Mouse (Mus musculus) myocyte (in vitro differentiated cells): ENCODE measurements around the gene Igfbp3. TPM values are rescaled to one million over a fixed set of nuclear protein-coding genes. Genes with fewer than 3 reads are reported as not detected.

Source experiments
- H3K27me3 ChIP-seq: one replicate; pipeline ENCODE4 v1.6.1; 2011; ENCODE audit not compliant: control insufficient read depth, insufficient read depth, insufficient read length
- H3K36me3 ChIP-seq: one replicate; pipeline ENCODE4 v1.6.1; 2011; ENCODE audit not compliant: control insufficient read depth, insufficient read depth
- H3K4me2 ChIP-seq: one replicate; pipeline ENCODE4 v1.6.1; 2011; ENCODE audit warnings: low read depth, control low read depth
- H3K4me3 ChIP-seq: one replicate; pipeline ENCODE4 v1.5.1; 2011; ENCODE audit warnings: mild to moderate bottlenecking, control low read depth, moderate library complexity
- H3K79me2 ChIP-seq: one replicate; pipeline ENCODE4 v1.6.1; 2011; ENCODE audit not compliant: control insufficient read depth, insufficient read depth
- H3ac ChIP-seq: one replicate; pipeline ENCODE4 v1.6.1; 2011; ENCODE audit not compliant: control insufficient read depth, insufficient read length
- CEBPB ChIP-seq: IDR thresholded peaks from 2 replicates; pipeline ENCODE4 v1.6.1; 2011; ENCODE audit warnings: mild to moderate bottlenecking, moderate library complexity; ENCODE audit not compliant: poor library complexity, insufficient read depth, severe bottlenecking
- E2F4 ChIP-seq: IDR thresholded peaks from one replicate; pipeline ENCODE4 v1.6.1; 2011; ENCODE audit warnings: mild to moderate bottlenecking, control low read depth, moderate library complexity; ENCODE audit not compliant: insufficient read depth
- MAX ChIP-seq: IDR thresholded peaks from one replicate; pipeline ENCODE4 v1.6.1; 2011; ENCODE audit warnings: low read depth, mild to moderate bottlenecking, control low read depth
- MYOD1 ChIP-seq, 3 experiments: IDR thresholded peaks; one replicate each; pipeline ENCODE4 v1.6.1; 2011; ENCODE audit warnings: control low read depth in 2 of 3, low read depth in 2 of 3, mild to moderate bottlenecking in 2 of 3, moderate library complexity in 1 of 3; ENCODE audit not compliant: insufficient read length in 2 of 3, control insufficient read depth in 1 of 3
- MYOG ChIP-seq, 3 experiments: IDR thresholded peaks; one replicate each; pipeline ENCODE4 v1.6.1; 2011; ENCODE audit warnings: control low read depth in 2 of 3, low read depth in 2 of 3, mild to moderate bottlenecking in 2 of 3; ENCODE audit not compliant: insufficient read length in 2 of 3, control insufficient read depth in 1 of 3, insufficient read depth in 1 of 3
- POLR2A ChIP-seq: IDR thresholded peaks from one replicate; pipeline ENCODE4 v1.6.1; 2011; ENCODE audit warnings: low read depth, mild to moderate bottlenecking, control low read depth, moderate library complexity; ENCODE audit not compliant: insufficient read length
- POLR2AphosphoS2 ChIP-seq: IDR thresholded peaks from one replicate; pipeline ENCODE4 v1.6.1; 2011; ENCODE audit warnings: low read depth, control low read depth; ENCODE audit not compliant: insufficient read length
- REST ChIP-seq: IDR thresholded peaks from one replicate; pipeline ENCODE4 v1.6.1; 2011; ENCODE audit warnings: mild to moderate bottlenecking, control low read depth, moderate library complexity; ENCODE audit not compliant: insufficient read depth, insufficient read length
- SRF ChIP-seq: IDR thresholded peaks from one replicate; pipeline ENCODE4 v1.6.1; 2011; ENCODE audit warnings: low read depth; ENCODE audit not compliant: control insufficient read depth, insufficient read length
- TCF12 ChIP-seq: IDR thresholded peaks from one replicate; pipeline ENCODE4 v1.6.1; 2011; ENCODE audit warnings: mild to moderate bottlenecking, control low read depth; ENCODE audit not compliant: poor library complexity, insufficient read depth, severe bottlenecking
- TCF3 ChIP-seq: IDR thresholded peaks from one replicate; pipeline ENCODE4 v1.6.1; 2011; ENCODE audit warnings: low read depth, control low read depth; ENCODE audit not compliant: insufficient read length
- USF1 ChIP-seq: IDR thresholded peaks from one replicate; pipeline ENCODE4 v1.6.1; 2011; ENCODE audit warnings: low read depth, mild to moderate bottlenecking, control low read depth, moderate library complexity
- polyA plus RNA-seq: library from polyadenylated mRNA; unstranded; fragments of >200 nt; fragmentation: generic; extraction: Trizol; gene quantifications from one replicate; pipeline ENCODE4 v1.2.1, GENCODE M21; 2012; ENCODE audit warnings: missing spikeins

Igfbp3 gene
- polyA plus RNA-seq, 1 experiment, result 2.2 TPM

DNA sequence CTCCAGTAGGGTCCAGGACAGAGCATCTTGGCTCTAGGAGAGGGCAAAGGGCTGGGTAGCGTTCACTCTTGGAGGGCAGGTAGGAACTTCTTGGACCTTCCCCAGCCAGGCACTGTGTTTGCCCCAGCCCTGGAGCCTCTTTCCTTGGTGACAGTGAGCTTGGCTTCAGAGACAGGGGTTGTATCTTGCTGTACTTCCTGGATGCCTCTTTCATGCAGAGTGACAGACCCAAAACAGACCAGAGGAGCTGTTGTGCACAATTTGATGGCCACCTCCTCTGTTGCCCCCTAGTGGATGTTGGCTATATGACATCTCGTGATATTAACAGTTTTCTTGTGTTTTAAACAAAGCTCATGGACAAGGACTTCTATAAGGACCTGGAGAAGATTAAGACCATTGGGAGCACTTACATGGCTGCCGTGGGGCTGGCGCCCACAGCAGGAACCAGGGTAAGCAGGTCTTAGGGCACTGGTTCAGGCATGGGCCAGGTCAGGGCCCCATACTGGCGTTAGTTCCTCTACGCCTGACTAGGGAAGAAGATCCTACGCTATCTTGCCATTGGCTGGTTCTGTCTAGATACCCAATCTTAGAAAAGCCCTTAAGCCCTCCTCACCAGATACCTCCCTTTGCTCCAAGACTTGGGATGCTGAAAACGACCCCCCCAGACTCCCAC is 52.1 kb downstream of the Igfbp3 start:
- H3K27me3 ChIP-seq, result no peaks in the 10 kb centered on the region
- no peaks in the 10 kb centered on the region for H3K79me2 ChIP-seq
- H3K4me3 ChIP-seq, result no peak overlapping the region
- no peak overlapping the region for H3ac ChIP-seq
- no peak overlapping the region for H3K4me2 ChIP-seq
- H3K36me3 ChIP-seq, result no peaks in the 10 kb centered on the region
- TF ChIP-seq SRF (no peak), POLR2AphosphoS2 (no peak), TCF12 (no peak), MAX (no peak), E2F4 (no peak), MYOG (IDR thresholded peaks at IDR 0.05; ENCODE audit: control insufficient read depth in 1 of 3, insufficient read depth in 1 of 3, insufficient read length in 2 of 3, low read depth in 2 of 3) (no peak), MYOD1 (IDR thresholded peaks at IDR 0.05; ENCODE audit: control insufficient read depth in 1 of 3, insufficient read length in 2 of 3, low read depth in 2 of 3) (no peak), TCF3 (no peak), CEBPB (no peak), POLR2A (no peak)

DNA sequence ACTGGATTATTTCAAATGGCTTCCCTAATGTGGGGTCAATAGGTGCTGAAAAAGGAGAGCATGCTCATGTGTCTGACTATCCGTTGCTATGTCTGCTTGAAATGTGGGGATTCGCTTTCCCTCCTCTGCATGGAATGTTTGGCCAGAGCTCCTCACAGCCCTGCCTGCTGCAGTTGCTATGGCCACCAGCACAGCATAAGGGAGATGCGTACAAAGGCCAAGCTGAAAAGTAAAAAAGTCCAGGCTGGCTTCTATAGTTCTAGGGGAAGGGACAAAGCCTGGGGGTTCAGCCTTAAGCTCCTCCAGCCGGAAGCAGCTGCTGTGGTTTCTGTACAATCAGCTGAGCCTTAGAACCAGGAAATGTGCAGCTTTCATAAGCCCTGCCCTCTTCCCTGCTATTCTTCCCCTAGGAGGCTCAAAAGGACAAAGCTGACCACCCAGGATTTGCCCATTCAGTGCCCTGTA is 53.1 kb downstream of the Igfbp3 start:
- TF ChIP-seq MYOG (IDR thresholded peaks at IDR 0.05; ENCODE audit: control insufficient read depth in 1 of 3, insufficient read depth in 1 of 3, insufficient read length in 2 of 3, low read depth in 2 of 3) (no peak), USF1 (no peak), MYOD1 (IDR thresholded peaks at IDR 0.05; ENCODE audit: control insufficient read depth in 1 of 3, insufficient read length in 2 of 3, low read depth in 2 of 3) (no peak), POLR2A (no peak), TCF12 (no peak), SRF (no peak), POLR2AphosphoS2 (no peak), E2F4 (no peak), TCF3 (no peak), REST (no peak), MAX (no peak), CEBPB (no peak)

DNA sequence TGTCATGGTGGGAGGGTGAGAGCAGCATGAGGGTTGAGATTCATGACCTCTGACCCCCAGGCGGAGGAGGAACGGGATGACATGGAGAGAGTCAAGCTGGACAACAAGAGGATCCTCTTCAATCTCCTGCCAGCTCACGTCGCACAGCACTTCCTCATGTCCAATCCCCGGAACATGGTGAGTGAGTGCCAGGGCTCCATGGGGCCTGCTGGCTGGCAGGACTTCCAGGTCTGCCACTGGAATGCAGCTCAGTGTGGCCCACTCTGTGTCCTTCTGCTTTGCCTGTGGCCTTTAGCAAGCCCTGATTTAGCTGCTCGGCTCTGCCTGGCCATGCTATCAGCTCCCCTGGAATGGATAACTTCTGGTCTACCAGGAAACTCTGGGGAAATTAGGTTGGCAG is 53.6 kb downstream of the Igfbp3 start:
- no peaks in the 10 kb centered on the region for H3K27me3 ChIP-seq
- no peak for TF ChIP-seq E2F4
- TF ChIP-seq USF1, result no peak
- no peak for TF ChIP-seq POLR2AphosphoS2
- TF ChIP-seq MYOD1 (IDR thresholded peaks at IDR 0.05; ENCODE audit: control insufficient read depth in 1 of 3, insufficient read length in 2 of 3, low read depth in 2 of 3), result no peak
- no peaks in the 10 kb centered on the region for H3K36me3 ChIP-seq
- H3K4me3 ChIP-seq, result no peak overlapping the region
- no peak overlapping the region for H3K4me2 ChIP-seq
- H3K79me2 ChIP-seq, result no peaks in the 10 kb centered on the region
- no peak overlapping the region for H3ac ChIP-seq

More for the DNA sequence above, 53.1 kb downstream of the Igfbp3 start:
- Histone ChIP-seq H3K36me3 (no peaks in the 10 kb centered on the region), H3ac (no peak overlapping the region), H3K79me2 (no peaks in the 10 kb centered on the region), H3K27me3 (no peaks in the 10 kb centered on the region), H3K4me2 (no peak overlapping the region), H3K4me3 (no peak overlapping the region)

DNA sequence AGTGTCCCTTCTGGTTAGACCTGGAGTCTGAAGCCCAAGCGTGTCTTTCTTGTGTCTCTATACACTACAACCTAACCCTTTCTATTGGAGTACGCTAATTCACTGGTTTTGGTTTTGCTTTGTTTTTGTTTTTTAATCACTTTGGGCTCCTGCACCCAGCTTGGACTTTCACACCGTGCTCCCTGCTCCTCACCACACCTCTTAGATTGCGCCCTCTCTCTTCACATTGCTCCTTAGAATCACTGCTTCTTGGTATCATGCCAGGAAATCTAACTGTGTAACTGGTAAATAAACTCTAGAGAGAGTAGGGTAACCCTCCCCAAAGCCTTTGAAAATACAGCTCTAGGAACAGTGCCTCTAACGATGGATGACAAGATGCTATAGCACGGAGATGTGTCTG is 55.5 kb downstream of the Igfbp3 start:
- Histone ChIP-seq H3ac (no peak overlapping the region), H3K79me2 (no peaks in the 10 kb centered on the region), H3K4me3 (no peak overlapping the region), H3K36me3 (no peaks in the 10 kb centered on the region), H3K4me2 (no peak overlapping the region), H3K27me3 (no peaks in the 10 kb centered on the region)
- no peak for TF ChIP-seq MYOG (IDR thresholded peaks at IDR 0.05; ENCODE audit: control insufficient read depth in 1 of 3, insufficient read depth in 1 of 3, insufficient read length in 2 of 3, low read depth in 2 of 3)
- no peak for TF ChIP-seq SRF

DNA sequence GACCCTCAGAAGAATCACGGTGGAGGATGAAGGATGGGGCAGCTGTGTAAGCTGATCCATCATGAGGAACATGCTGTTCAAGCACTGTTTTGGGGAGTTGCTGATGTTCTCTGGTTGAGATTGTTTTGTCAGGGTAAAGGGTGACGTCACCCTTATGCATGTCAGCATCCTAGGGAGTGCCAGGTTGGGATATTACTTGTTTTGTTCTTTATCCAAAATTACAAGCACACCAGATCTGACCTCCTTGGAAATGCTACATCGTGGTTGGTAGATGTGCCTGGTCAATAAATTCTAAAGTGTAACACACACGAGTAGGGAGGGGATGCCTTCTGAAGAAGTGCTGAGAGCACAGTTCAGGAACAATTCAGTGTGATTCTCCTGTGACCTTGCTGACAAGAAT is 57.3 kb downstream of the Igfbp3 start:
- no peaks in the 10 kb centered on the region for H3K27me3 ChIP-seq
- TF ChIP-seq SRF, result no peak
- H3K4me2 ChIP-seq, result no peak overlapping the region
- H3K79me2 ChIP-seq, result no peaks in the 10 kb centered on the region
- no peaks in the 10 kb centered on the region for H3K36me3 ChIP-seq
- H3K4me3 ChIP-seq, result no peak overlapping the region
- H3ac ChIP-seq, result no peak overlapping the region

Other genes starting within 250 kb of the Igfbp3 start
- 0.02 TPM for gene Adcy1, start 150.4 kb downstream of the Igfbp3 start, polyA plus RNA-seq
- not detected for gene Gm11985, start 25.4 kb downstream of the Igfbp3 start, polyA plus RNA-seq
- not detected for gene Igfbp1, start 16.1 kb downstream of the Igfbp3 start, polyA plus RNA-seq